Mouse (Mus musculus): ENCODE data around the gene Rnpepl1. TPM values are rescaled to one million over a fixed set of nuclear protein-coding genes. Genes with fewer than 3 reads are reported as not detected.

Gene Rnpepl1
- polyA plus RNA-seq, 1 experiment from 2014 or later: 19.6 TPM

GRCm38 (mm10) chr1:92910925-92911720 lies 540 bp downstream of the Rnpepl1 start:
- Histone ChIP-seq H3K36me3 (ENCODE audit: control insufficient read depth, insufficient read depth, low read length) (peaks cover 5% of the 10 kb centered on the region; the same call in 1 of the 2 replicates), H3K9ac (ENCODE audit: low read length) (peak overlapping the region; percentile 90), H3K27ac (replicated peaks; ENCODE audit: low read depth, low read length) (peak overlapping the region; percentile 79), H3K27me3 (ENCODE audit: control insufficient read depth, insufficient read depth, low read length) (no peaks in the 10 kb centered on the region), H3K4me3 (ENCODE audit: low read depth, low read length) (peak overlapping the region; percentile 72), H3K4me1 (ENCODE audit: control insufficient read depth, insufficient read depth, low read length) (peaks cover 18% of the 10 kb centered on the region), H3K9me3 (ENCODE audit: control insufficient read depth, low read length) (no peaks in the 10 kb centered on the region), H3K4me2 (ENCODE audit: low read depth, severe bottlenecking) (peak overlapping the region; percentile 93)
- WGBS: under 1% methylated on average over 64 of the region's 85 CpGs
- ATAC-seq (ENCODE audit: insufficient number of reproducible peaks, low FRiP score, low TSS enrichment, low read depth) (peak; percentile 8; the same call in 1 of the 2 replicates), DNase-seq (ENCODE audit: low spot score) (peak; percentile 68)

- Histone ChIP-seq H3K36me3 (ENCODE audit: control insufficient read depth, insufficient read depth, low read length) (peaks cover 7% of the 10 kb centered on the region; the same call in 1 of the 2 replicates), H3K9me3 (ENCODE audit: control insufficient read depth, low read length) (no peaks in the 10 kb centered on the region), H3K27me3 (ENCODE audit: control insufficient read depth, insufficient read depth, low read length) (no peaks in the 10 kb centered on the region), H3K4me1 (ENCODE audit: control insufficient read depth, insufficient read depth, low read length) (peaks cover 18% of the 10 kb centered on the region), H3K9ac (ENCODE audit: low read length) (peak overlapping the region; percentile 90), H3K27ac (replicated peaks; ENCODE audit: low read depth, low read length) (no peak overlapping the region), H3K4me2 (ENCODE audit: low read depth, severe bottlenecking) (peak overlapping the region; percentile 93), H3K4me3 (ENCODE audit: low read depth, low read length) (peak overlapping the region; percentile 72)
- ATAC-seq (ENCODE audit: insufficient number of reproducible peaks, low FRiP score, low TSS enrichment, low read depth) (no peak), DNase-seq (ENCODE audit: low spot score) (no peak)
- 56% methylated on average over 8 of the region's 8 CpGs for WGBS
Observed at GRCm38 (mm10) chr1:92911721-92912138, 1.1 kb downstream of the Rnpepl1 start.

DNA sequence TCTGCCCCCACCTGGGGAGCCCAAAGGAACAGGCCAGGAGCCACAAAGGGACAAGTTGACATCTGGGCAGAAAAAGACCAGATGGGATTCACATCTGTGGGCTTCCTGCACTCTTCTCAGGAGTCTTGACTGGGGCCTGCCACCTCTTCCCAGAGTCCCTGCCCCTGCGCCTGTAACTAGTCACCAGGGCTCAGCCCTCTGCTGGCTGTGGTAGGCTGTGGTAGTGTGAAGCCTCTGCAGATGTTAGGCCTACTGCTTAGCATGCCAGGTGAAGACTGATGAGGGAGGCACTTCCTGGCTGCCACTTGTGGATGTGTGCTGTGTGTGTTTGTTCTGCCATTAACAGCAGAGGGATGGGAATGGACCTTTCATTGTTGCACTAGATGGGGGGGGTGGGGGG lies 1.7 kb downstream of the Rnpepl1 start:
- H3K9me3 ChIP-seq (ENCODE audit: control insufficient read depth, low read length): no peaks in the 10 kb centered on the region
- H3K4me2 ChIP-seq (ENCODE audit: low read depth, severe bottlenecking): peak overlapping the region; percentile 93
- H3K27ac ChIP-seq (replicated peaks; ENCODE audit: low read depth, low read length): no peak overlapping the region
- WGBS: 53% methylated on average over 1 of the region's 1 CpGs
- ATAC-seq (ENCODE audit: insufficient number of reproducible peaks, low FRiP score, low TSS enrichment, low read depth): no peak
- H3K36me3 ChIP-seq (ENCODE audit: control insufficient read depth, insufficient read depth, low read length): peaks cover 7% of the 10 kb centered on the region; the same call in 1 of the 2 replicates
- DNase-seq (ENCODE audit: low spot score): peak; percentile 41
- peaks cover 18% of the 10 kb centered on the region for H3K4me1 ChIP-seq (ENCODE audit: control insufficient read depth, insufficient read depth, low read length)
- H3K27me3 ChIP-seq (ENCODE audit: control insufficient read depth, insufficient read depth, low read length): no peaks in the 10 kb centered on the region
- H3K9ac ChIP-seq (ENCODE audit: low read length): no peak overlapping the region
- peak overlapping the region; percentile 72 for H3K4me3 ChIP-seq (ENCODE audit: low read depth, low read length)

- Histone ChIP-seq H3K9ac (ENCODE audit: low read length) (no peak overlapping the region), H3K36me3 (ENCODE audit: control insufficient read depth, insufficient read depth, low read length) (peaks cover 7% of the 10 kb centered on the region; the same call in 1 of the 2 replicates), H3K4me1 (ENCODE audit: control insufficient read depth, insufficient read depth, low read length) (peaks cover 18% of the 10 kb centered on the region), H3K27ac (replicated peaks; ENCODE audit: low read depth, low read length) (no peak overlapping the region), H3K27me3 (ENCODE audit: control insufficient read depth, insufficient read depth, low read length) (no peaks in the 10 kb centered on the region), H3K4me2 (ENCODE audit: low read depth, severe bottlenecking) (no peak overlapping the region), H3K9me3 (ENCODE audit: control insufficient read depth, low read length) (no peaks in the 10 kb centered on the region), H3K4me3 (ENCODE audit: low read depth, low read length) (no peak overlapping the region)
- whole genome bisulfite sequencing: 82% methylated on average over 4 of the region's 4 CpGs
- ATAC-seq (ENCODE audit: insufficient number of reproducible peaks, low FRiP score, low TSS enrichment, low read depth): no peak
- DNase-seq (ENCODE audit: low spot score): no peak
Observed at GRCm38 (mm10) chr1:92914239-92914638, 3.7 kb downstream of the Rnpepl1 start.

DNA sequence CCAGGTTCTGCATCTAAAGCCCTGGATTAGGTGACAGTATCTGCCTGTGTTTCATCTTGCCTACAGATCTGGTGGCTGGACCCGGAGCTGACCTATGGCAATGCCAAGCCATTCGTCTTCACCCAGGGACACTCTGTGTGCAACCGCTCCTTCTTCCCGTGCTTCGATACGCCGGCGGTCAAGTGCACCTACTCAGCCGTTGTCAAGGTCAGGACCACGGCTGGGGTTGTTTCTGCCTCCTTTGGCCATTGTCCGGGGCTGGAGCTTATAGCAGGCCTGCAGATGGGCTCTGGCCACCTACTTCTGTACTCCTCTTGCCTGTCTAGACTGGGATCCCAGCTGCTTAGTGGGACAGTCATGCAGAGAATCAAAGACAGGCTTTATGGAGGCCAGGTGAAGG lies 4.4 kb downstream of the Rnpepl1 start:
- no peak for DNase-seq (ENCODE audit: low spot score)
- H3K36me3 ChIP-seq (ENCODE audit: control insufficient read depth, insufficient read depth, low read length): peaks cover 9% of the 10 kb centered on the region; the same call in 1 of the 2 replicates
- WGBS: 95% methylated on average over 11 of the region's 11 CpGs

DNA sequence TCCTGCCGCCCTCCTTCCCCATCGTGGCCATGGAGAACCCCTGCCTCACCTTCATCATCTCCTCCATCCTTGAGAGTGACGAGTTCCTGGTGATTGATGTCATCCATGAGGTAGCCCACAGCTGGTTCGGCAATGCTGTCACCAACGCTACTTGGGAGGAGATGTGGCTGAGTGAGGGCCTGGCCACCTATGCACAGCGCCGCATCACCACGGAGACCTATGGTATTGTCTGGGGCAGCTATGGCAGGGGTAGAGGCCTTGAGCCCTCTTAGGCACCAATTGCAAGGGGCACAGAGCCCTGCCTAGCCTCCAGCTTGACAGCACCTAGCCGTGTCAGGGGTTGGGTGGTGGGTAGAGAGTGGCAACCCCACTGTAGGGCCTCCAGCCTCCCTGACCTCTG lies 6.1 kb downstream of the Rnpepl1 start:
- Histone ChIP-seq H3K9ac (ENCODE audit: low read length) (no peak overlapping the region), H3K9me3 (ENCODE audit: control insufficient read depth, low read length) (no peaks in the 10 kb centered on the region), H3K27ac (replicated peaks; ENCODE audit: low read depth, low read length) (no peak overlapping the region), H3K4me3 (ENCODE audit: low read depth, low read length) (no peak overlapping the region), H3K27me3 (ENCODE audit: control insufficient read depth, insufficient read depth, low read length) (no peaks in the 10 kb centered on the region), H3K36me3 (ENCODE audit: control insufficient read depth, insufficient read depth, low read length) (peaks cover 9% of the 10 kb centered on the region; the same call in 1 of the 2 replicates), H3K4me1 (ENCODE audit: control insufficient read depth, insufficient read depth, low read length) (peaks cover 7% of the 10 kb centered on the region), H3K4me2 (ENCODE audit: low read depth, severe bottlenecking) (no peak overlapping the region)
- WGBS: 90% methylated on average over 9 of the region's 9 CpGs
- DNase-seq (ENCODE audit: low spot score) (no peak), ATAC-seq (ENCODE audit: insufficient number of reproducible peaks, low FRiP score, low TSS enrichment, low read depth) (no peak)

More for the DNA sequence above, 4.4 kb downstream of the Rnpepl1 start:
- H3K9me3 ChIP-seq (ENCODE audit: control insufficient read depth, low read length): no peaks in the 10 kb centered on the region
- no peak overlapping the region for H3K27ac ChIP-seq (replicated peaks; ENCODE audit: low read depth, low read length)
- no peak overlapping the region for H3K4me2 ChIP-seq (ENCODE audit: low read depth, severe bottlenecking)
- ATAC-seq (ENCODE audit: insufficient number of reproducible peaks, low FRiP score, low TSS enrichment, low read depth): no peak
- H3K4me1 ChIP-seq (ENCODE audit: control insufficient read depth, insufficient read depth, low read length): peaks cover 14% of the 10 kb centered on the region
- no peak overlapping the region for H3K9ac ChIP-seq (ENCODE audit: low read length)
- H3K4me3 ChIP-seq (ENCODE audit: low read depth, low read length): no peak overlapping the region
- H3K27me3 ChIP-seq (ENCODE audit: control insufficient read depth, insufficient read depth, low read length): no peaks in the 10 kb centered on the region

DNA sequence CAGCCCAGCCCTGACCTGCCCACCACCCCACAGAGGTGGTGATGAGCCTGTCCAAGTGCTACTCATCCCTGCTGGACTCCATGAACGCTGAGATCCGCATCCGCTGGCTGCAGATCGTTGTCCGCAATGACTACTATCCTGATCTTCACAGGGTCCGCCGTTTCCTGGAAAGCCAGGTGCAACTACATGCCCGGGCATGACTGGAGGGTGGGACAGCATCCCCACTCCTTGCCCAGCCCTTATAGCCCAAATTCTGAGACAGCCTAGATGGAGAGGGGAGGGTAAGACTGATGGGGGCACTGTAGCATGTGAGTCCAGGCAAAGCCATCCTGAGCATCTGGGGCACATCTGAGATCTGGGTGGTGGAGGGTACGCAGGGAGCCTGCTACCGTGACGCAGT lies 8.6 kb downstream of the Rnpepl1 start:
- no peak overlapping the region for H3K4me3 ChIP-seq (ENCODE audit: low read depth, low read length)
- DNase-seq (ENCODE audit: low spot score) (no peak), ATAC-seq (ENCODE audit: insufficient number of reproducible peaks, low FRiP score, low TSS enrichment, low read depth) (no peak)
- 92% methylated on average over 11 of the region's 11 CpGs for WGBS
- H3K27ac ChIP-seq (replicated peaks; ENCODE audit: low read depth, low read length): no peak overlapping the region
- no peaks in the 10 kb centered on the region for H3K27me3 ChIP-seq (ENCODE audit: control insufficient read depth, insufficient read depth, low read length)
- peaks cover 9% of the 10 kb centered on the region; the same call in 1 of the 2 replicates for H3K36me3 ChIP-seq (ENCODE audit: control insufficient read depth, insufficient read depth, low read length)
- no peaks in the 10 kb centered on the region for H3K4me1 ChIP-seq (ENCODE audit: control insufficient read depth, insufficient read depth, low read length)
- no peak overlapping the region for H3K4me2 ChIP-seq (ENCODE audit: low read depth, severe bottlenecking)
- no peaks in the 10 kb centered on the region for H3K9me3 ChIP-seq (ENCODE audit: control insufficient read depth, low read length)
- H3K9ac ChIP-seq (ENCODE audit: low read length): no peak overlapping the region

DNA sequence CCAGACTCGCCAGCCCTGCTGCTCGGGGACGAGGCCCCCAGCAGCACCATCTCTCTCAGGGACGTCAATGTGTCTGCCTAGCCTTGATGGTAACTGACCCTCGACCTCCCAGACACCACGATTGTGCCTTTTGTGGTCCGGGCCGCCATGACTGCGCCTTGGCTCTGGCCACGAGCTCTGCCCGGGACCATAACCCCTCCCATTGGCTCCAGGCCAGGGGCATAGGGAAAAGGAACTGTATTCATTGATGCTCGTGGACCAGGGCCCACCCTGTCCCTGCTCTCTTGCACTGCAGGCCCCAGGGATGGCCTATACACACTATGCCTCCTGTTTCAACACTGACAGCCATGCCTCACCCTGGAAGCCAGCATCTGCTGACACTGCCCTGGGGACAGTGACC lies 9.2 kb downstream of the Rnpepl1 start:
- H3K27ac ChIP-seq (replicated peaks; ENCODE audit: low read depth, low read length): no peak overlapping the region
- 91% methylated on average over 12 of the region's 12 CpGs for WGBS

More for the DNA sequence above, 9.2 kb downstream of the Rnpepl1 start:
- no peaks in the 10 kb centered on the region for H3K27me3 ChIP-seq (ENCODE audit: control insufficient read depth, insufficient read depth, low read length)
- H3K4me3 ChIP-seq (ENCODE audit: low read depth, low read length): no peak overlapping the region
- no peak overlapping the region for H3K4me2 ChIP-seq (ENCODE audit: low read depth, severe bottlenecking)
- no peak for ATAC-seq (ENCODE audit: insufficient number of reproducible peaks, low FRiP score, low TSS enrichment, low read depth)
- no peak for DNase-seq (ENCODE audit: low spot score)
- H3K9ac ChIP-seq (ENCODE audit: low read length): no peak overlapping the region
- H3K36me3 ChIP-seq (ENCODE audit: control insufficient read depth, insufficient read depth, low read length): peaks cover 9% of the 10 kb centered on the region; the same call in 1 of the 2 replicates
- no peaks in the 10 kb centered on the region for H3K9me3 ChIP-seq (ENCODE audit: control insufficient read depth, low read length)
- H3K4me1 ChIP-seq (ENCODE audit: control insufficient read depth, insufficient read depth, low read length): no peaks in the 10 kb centered on the region

All from limb, embryonic 11.5 days (tissue).